Mouse (Mus musculus) ES-E14 (cell line): ENCODE measurements around the gene Zfp423.

Experiments used
- CHD2 ChIP-seq: IDR thresholded peaks from 2 replicates; pipeline ENCODE4 v1.6.1; 2014; ENCODE audit warnings: mild to moderate bottlenecking, low read depth, low read length, inconsistent platforms
- HCFC1 ChIP-seq: IDR thresholded peaks from 2 replicates; pipeline ENCODE4 v1.6.1; 2012; ENCODE audit warnings: low read length, inconsistent platforms, borderline replicate concordance; ENCODE audit not compliant: insufficient read depth
- ZC3H11A ChIP-seq: IDR thresholded peaks from 2 replicates; pipeline ENCODE4 v1.6.1; 2012; ENCODE audit warnings: low read depth, mild to moderate bottlenecking, inconsistent platforms, low read length, borderline replicate concordance
- ZNF384 ChIP-seq: IDR thresholded peaks from 2 replicates; pipeline ENCODE4 v1.6.1; 2012; ENCODE audit warnings: low read depth, low read length, inconsistent platforms

DNA sequence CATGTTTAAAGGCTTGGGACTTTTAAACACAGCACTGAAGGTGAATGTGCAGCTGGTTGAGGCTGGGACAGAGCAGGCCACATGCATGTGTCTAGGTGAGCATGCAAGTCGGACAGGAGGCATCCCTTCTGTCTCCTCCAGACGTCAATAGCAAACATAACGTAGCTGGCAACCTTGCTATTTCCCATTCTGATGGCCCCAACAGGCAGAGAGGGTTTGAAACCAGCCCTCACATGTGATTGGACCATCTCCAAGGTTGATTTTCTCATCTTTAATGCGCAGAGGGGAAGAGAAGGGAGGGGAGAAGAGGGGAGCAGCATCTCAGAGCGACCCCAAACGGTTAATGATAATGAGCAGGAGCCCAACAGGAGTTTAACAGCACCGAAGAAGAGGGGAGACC is 123.5 kb downstream of the Zfp423 start:
- TF ChIP-seq ZC3H11A = no peak
- no peak for TF ChIP-seq ZNF384
- no peak for TF ChIP-seq HCFC1
- no peak for TF ChIP-seq CHD2
